Mouse (Mus musculus) heart, postnatal 25 days (tissue): ENCODE data around the gene Olfr1453. TPM values are rescaled to one million over a fixed set of nuclear protein-coding genes. Genes with fewer than 3 reads are reported as not detected.
"Not testable (repeated sequence)": the region's sequence is repeated elsewhere in the genome, so short reads cannot be mapped to it uniquely, and the experiment has no call there.

Source experiments
- DNase-seq: peaks from one replicate; pipeline ENCODE4 v3.0.0; 2022; ENCODE audit warnings: low spot score
- intact Hi-C: fragments of 180-260 bp; cut with DNase I; formaldehyde crosslinking; loops from one replicate; pipeline ENCODE4 v1.15.1; 2025
- total RNA-seq, 2 experiments: library from RNA; stranded (reverse); gene quantifications; 2 replicates each; pipeline ENCODE4 v1.2.3; 2021

The Olfr1453 gene
- total RNA-seq, result not detected

DNA sequence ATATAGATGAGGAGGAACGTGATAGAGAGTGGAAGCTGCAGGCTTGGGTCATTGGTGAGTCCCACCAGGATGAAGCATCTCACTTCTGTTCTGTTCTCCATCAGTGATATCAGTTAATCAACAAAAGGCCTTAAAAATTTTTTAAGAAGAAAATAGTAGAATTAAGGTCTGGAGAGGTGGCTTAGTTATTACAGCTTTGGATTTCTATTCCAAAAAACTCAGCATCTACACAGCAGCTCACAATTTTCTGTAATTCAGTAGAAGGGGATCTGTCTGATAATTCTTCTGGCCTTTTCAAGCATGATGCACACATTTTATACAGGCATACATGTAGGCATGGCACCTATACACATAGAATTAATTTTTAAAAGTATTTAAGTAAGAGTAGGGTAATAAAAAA is at the start of gene Olfr1453:
TSS of gene Olfr1453 (minus strand) at position 101 of the 400 bp plus-strand sequence.
- DNase-seq, result no peak

DNA sequence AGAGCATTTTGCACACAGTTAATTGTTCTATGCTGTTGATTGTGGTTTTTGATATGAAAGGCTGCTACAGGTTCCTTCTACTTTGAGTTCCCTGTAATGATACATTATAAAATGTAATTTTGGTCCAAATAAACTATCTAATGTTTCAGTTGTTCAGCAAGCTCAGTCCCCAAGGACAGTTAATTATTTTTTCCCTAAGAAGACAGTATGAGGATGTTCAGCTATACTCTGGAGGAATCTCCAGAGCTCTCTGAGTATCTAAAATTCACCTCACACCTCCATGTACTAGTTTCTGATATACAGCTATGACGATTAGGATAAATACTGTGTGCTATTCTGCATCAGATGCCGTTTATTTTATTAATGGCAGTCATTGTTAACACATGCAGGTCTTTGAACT is 32.2 kb upstream of the Olfr1453 start, which contains the start of gene Olfr1454:
TSS of gene Olfr1454 (plus strand) at position 301 of the 400 bp plus-strand sequence.
- intact Hi-C loops, result no loop called here
- no peak for DNase-seq

More for the DNA sequence above, at the start of gene Olfr1453:
- intact Hi-C loops, result no loop called here

DNA sequence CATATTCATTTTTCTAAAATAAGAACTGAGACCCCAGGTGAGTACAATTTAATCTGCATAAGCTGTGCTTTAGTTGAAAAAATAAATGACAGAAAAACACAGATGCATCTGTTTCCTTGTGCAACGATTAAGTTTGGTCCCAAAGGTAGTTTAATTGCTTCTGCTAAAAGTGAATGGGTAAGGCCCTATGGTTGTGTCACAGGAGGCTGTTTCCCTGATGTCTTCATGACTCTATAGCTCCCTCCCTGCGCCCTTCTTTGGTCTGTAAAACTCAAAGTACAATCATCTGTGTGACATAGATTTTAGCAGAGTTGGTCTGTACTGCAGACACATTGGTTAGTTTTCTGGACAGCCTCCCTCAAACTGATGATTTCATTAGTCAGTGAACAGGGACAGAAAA is 33.4 kb downstream of the Olfr1453 start, which contains the start of gene Olfr1451:
TSS of gene Olfr1451 (plus strand) at position 301 of the 400 bp plus-strand sequence.
- no peak for DNase-seq

DNA sequence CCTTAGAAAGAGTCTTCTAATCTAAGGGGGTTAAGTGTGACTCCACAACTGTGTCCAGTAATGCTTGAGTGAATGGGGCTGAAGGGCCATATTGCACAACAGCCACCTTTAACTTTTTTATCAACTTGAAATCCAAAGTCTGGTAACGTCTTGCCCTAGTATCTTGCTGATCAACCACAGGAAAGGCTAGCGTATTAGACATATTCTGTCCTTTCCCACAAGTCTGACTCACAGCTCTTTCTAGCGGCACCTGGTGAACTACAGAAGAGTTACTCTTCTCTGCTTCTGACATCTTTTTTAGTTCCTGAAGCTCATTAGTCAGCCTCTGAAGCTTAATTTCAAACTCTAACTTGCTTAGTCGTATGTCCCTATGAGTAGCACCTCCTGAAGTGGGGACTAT is 35.8 kb downstream of the Olfr1453 start:
- intact Hi-C loops, DNase-seq: not testable (repeated sequence)

More for the DNA sequence above, 33.4 kb downstream of the Olfr1453 start, which contains the start of gene Olfr1451:
- intact Hi-C loops, result no loop called here

Other genes with a start within 250 kb of the Olfr1453 start
- gene Zfp91, start 232.2 kb downstream of the Olfr1453 start, total RNA-seq, result 10 to 100 TPM; 76.2 to 77.0 TPM
- 1 to 10 TPM in 1 of 2 experiments, under 1 TPM in 1; 0.88 to 1.1 TPM for gene Lpxn, start 232.1 kb downstream of the Olfr1453 start, total RNA-seq
- gene Gm5244, start 181.6 kb downstream of the Olfr1453 start, total RNA-seq, result not detected
- gene Olfr1444, start 171.0 kb downstream of the Olfr1453 start, total RNA-seq, result not detected
- gene Olfr1445, start 144.5 kb downstream of the Olfr1453 start, total RNA-seq, result not detected
- gene Olfr1446, start 134.8 kb downstream of the Olfr1453 start, total RNA-seq, result not detected
- not detected for gene Olfr1447, start 124.6 kb downstream of the Olfr1453 start, total RNA-seq
- not detected for gene Olfr1448, start 103.9 kb downstream of the Olfr1453 start, total RNA-seq
- gene Olfr1449, start 97.5 kb downstream of the Olfr1453 start, total RNA-seq, result not detected
- gene Olfr1450, start 78.1 kb downstream of the Olfr1453 start, total RNA-seq, result not detected
- not detected for gene Olfr1451, start 33.3 kb downstream of the Olfr1453 start, total RNA-seq
- gene Olfr1454, start 32.3 kb upstream of the Olfr1453 start, total RNA-seq, result not detected
- gene Olfr1457, start 69.6 kb upstream of the Olfr1453 start, total RNA-seq, result not detected
- not detected for gene Olfr1458, start 78.4 kb upstream of the Olfr1453 start, total RNA-seq
- gene Olfr1459, start 121.2 kb upstream of the Olfr1453 start, total RNA-seq, result under 1 TPM in 1 of 2 experiments, not detected in 1; 0.05 TPM
- not detected for gene Olfr1461, start 134.7 kb upstream of the Olfr1453 start, total RNA-seq
- not detected for gene Olfr1462, start 157.4 kb upstream of the Olfr1453 start, total RNA-seq
- not detected for gene Olfr1463, start 203.0 kb upstream of the Olfr1453 start, total RNA-seq